Mouse (Mus musculus) gastrocnemius, postnatal 25 days (tissue): ENCODE measurements around the gene Lcmt2. TPM values are rescaled to one million over a fixed set of nuclear protein-coding genes. Genes with fewer than 3 reads are reported as not detected.

Experiments
- DNase-seq: peaks from one replicate; pipeline ENCODE4 v3.0.0; 2022
- total RNA-seq, 2 experiments: library from RNA; stranded (reverse); gene quantifications; 1 replicate in 1 of 2; 2 replicates in 1 of 2; pipeline ENCODE4 v1.2.3; 2021

Lcmt2 gene
- total RNA-seq, 2 experiments from 2014 or later, result 3.2 to 3.6 TPM

DNA sequence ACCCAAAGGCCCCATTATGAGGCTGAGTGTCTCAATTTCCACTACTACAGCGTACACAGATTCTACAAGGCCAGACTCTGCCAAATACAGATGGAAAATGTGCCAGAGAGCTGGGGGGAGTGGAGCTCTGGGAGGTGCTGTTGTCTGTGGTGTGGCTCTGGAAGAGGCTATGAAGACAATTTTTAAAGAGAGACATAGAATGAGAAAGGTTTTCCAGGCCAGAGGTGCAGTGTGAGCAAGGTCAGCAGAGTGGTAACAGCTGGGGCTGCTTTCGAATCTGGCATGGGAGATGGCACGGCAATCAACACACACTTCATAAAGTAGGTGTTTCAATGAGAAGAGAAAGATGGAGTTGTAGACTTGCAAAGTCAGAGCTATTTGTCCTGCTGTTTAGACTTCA, 21.2 kb downstream of the Lcmt2 start:
- no peak for DNase-seq

GRCm38 (mm10) chr2:121115418-121115817, 25.0 kb downstream of the Lcmt2 start:
- no peak for DNase-seq

GRCm38 (mm10) chr2:121109695-121110094, 30.8 kb downstream of the Lcmt2 start, which contains the start of gene Tgm7:
Tgm7 (minus strand) TSS chr2:121109795.
- no peak for DNase-seq

GRCm38 (mm10) chr2:121105940-121106339, 34.5 kb downstream of the Lcmt2 start:
- DNase-seq, result no peak

GRCm38 (mm10) chr2:121102051-121102450, 38.4 kb downstream of the Lcmt2 start:
- DNase-seq, result no peak

GRCm38 (mm10) chr2:121089751-121090150, 50.7 kb downstream of the Lcmt2 start:
- no peak for DNase-seq

DNA sequence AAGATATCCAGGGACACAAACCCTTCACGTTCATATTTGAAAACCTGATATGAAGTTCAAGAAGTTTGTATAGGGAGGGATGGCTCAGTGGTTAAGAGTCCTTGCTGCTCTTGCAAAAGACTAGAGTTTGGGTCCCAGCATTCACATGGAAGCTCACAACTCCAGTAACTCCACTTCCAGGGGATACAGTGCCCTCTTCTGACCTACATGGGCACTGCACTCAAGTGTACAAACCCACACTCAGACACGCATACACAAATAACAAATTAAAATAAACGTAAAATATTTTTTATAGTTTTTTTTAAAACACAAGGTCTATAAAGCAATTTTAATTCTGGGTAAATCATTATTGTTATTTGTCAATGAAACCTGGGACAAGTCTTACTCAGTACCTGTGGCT, 51.9 kb downstream of the Lcmt2 start:
- DNase-seq, result no peak

- no peak for DNase-seq
These were observed 54.8 kb downstream of the Lcmt2 start, which contains the start of gene Tgm5 for GRCm38 (mm10) chr2:121085480-121086185. Tgm5 (minus strand) TSS chr2:121085841.

DNA sequence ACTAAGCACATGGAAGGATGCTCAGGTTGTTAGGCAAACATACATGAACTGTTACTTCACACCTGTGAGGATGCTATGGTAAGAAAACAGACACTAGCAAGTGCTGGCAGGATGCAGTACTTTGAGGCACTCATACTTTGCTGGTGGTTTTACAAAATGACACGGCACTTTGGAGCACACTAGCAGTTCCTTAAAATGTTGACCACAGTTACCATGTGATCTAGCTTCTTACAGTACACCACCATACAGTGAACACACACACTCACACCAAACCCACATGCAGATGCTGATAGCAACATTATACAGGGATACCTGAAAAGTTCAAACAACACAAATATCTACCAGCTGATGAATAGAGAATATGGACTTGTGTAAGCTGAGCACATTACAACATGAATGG, 57.8 kb downstream of the Lcmt2 start:
- DNase-seq, result no peak

Other genes with a start within 250 kb of the Lcmt2 start
- gene Ubr1, start 169.9 kb downstream of the Lcmt2 start, total RNA-seq, result 10 to 100 TPM; 20.4 to 21.3 TPM
- gene Tmem62, start 163.6 kb downstream of the Lcmt2 start, total RNA-seq, result 1 to 10 TPM; 2.9 to 4.2 TPM
- 10 to 100 TPM; 12.5 to 16.6 TPM for gene Ccndbp1, start 132.2 kb downstream of the Lcmt2 start, total RNA-seq
- gene Epb42, start 103.6 kb downstream of the Lcmt2 start, total RNA-seq, result under 1 TPM in 1 of 2 experiments, not detected in 1; 0.16 TPM
- not detected for gene Tgm5, start 54.8 kb downstream of the Lcmt2 start, total RNA-seq
- not detected for gene Tgm7, start 30.9 kb downstream of the Lcmt2 start, total RNA-seq
- gene Adal, start 225 bp downstream of the Lcmt2 start, total RNA-seq, result 10 to 100 TPM; 13.9 to 14.5 TPM
- 10 to 100 TPM in 1 of 2 experiments, 1 to 10 TPM in 1; 9.9 to 11.8 TPM for gene Tubgcp4, start 30.0 kb upstream of the Lcmt2 start, total RNA-seq
- gene Zscan29, start 30.5 kb upstream of the Lcmt2 start, total RNA-seq, result 1 to 10 TPM; 4.5 to 4.6 TPM
- 10 to 100 TPM; 13.5 to 16.4 TPM for gene Trp53bp1, start 130.8 kb upstream of the Lcmt2 start, total RNA-seq
- 1 to 10 TPM; 7.0 to 7.8 TPM for gene Map1a, start 148.9 kb upstream of the Lcmt2 start, total RNA-seq
- 10 to 100 TPM; 65.1 to 69.9 TPM for gene Ppip5k1, start 214.7 kb upstream of the Lcmt2 start, total RNA-seq
- gene Ckmt1, start 217.1 kb upstream of the Lcmt2 start, total RNA-seq, result not detected
- under 1 TPM in 1 of 2 experiments, not detected in 1; 0.08 TPM for gene Strc, start 246.5 kb upstream of the Lcmt2 start, total RNA-seq